ENCODE assay signal across 10 mouse cellular contexts in genomic region chr14:122453996-122454738, GRCm38 (mm10). TPM values are rescaled to one million over a fixed set of nuclear protein-coding genes. Genes with fewer than 3 reads are reported as not detected.
DNase-seq lines count a peak whose midpoint lies in the region; ATAC-seq and TF ChIP-seq lines count a peak whose summit lies in the region.
"Had no signal": no experiment of that assay in that cellular context is flagged by ENCODE, and none has a peak within 500 bp of the region (broad histone marks: within the 10 kb centered on the region; RNA-seq: fewer than 3 reads in every experiment).

No protein-coding gene starts in this region.

- H3K4me3 ChIP-seq in kidney, postnatal 0 days (replicated peaks; ENCODE audit: low read depth, low read length) = peak overlapping the region; percentile 17; the same call in 1 of the 2 replicates
- peak overlapping the region; percentile 33 for H3K4me3 ChIP-seq in embryonic facial prominence, embryonic 13.5 days
- H3K4me3 ChIP-seq in intestine, postnatal 0 days (ENCODE audit: low read depth, low read length) = peak overlapping the region; percentile 27
- H3K4me3 ChIP-seq in neural tube, embryonic 12.5 days = no peak overlapping the region

- no peaks in the 10 kb centered on the region for H3K36me3 ChIP-seq in kidney, postnatal 0 days (ENCODE audit: insufficient read depth, low read length)
- H3K36me3 ChIP-seq in embryonic facial prominence, embryonic 13.5 days = no peaks in the 10 kb centered on the region
- no peaks in the 10 kb centered on the region for H3K36me3 ChIP-seq in intestine, postnatal 0 days (ENCODE audit: control insufficient read depth, insufficient read depth)
- H3K36me3 ChIP-seq in neural tube, embryonic 12.5 days = no peaks in the 10 kb centered on the region

- no peak for DNase-seq in kidney, postnatal 0 days (ENCODE audit: low spot score)
- DNase-seq in kidney, adult 8-10 months = no peak
- no peak for DNase-seq in adrenal gland, adult 18-20 months (ENCODE audit: low spot score in 2 of 2)
- no peak for DNase-seq in right cerebral cortex, postnatal 25 days
- DNase-seq in kidney, adult 11 months = no peak

- 21% methylated on average over 12 of the region's 12 CpGs for WGBS in kidney, postnatal 0 days
- 20% methylated on average over 12 of the region's 12 CpGs for WGBS in embryonic facial prominence, embryonic 13.5 days
- WGBS in intestine, postnatal 0 days = 15% methylated on average over 12 of the region's 12 CpGs
- WGBS in neural tube, embryonic 12.5 days = 4% methylated on average over 12 of the region's 12 CpGs

- TF ChIP-seq CTCF in kidney, postnatal 0 days (IDR thresholded peaks at IDR 0.05; ENCODE audit: low read depth) = no peak
- no peak for TF ChIP-seq CTCF in intestine, postnatal 0 days (IDR thresholded peaks at IDR 0.05; ENCODE audit: low read depth)

- peak overlapping the region; percentile 44 for H3K4me2 ChIP-seq in kidney, postnatal 0 days (ENCODE audit: low read length)
- H3K4me2 ChIP-seq in embryonic facial prominence, embryonic 13.5 days = peak overlapping the region; percentile 60
- H3K4me2 ChIP-seq in intestine, postnatal 0 days (replicated peaks; ENCODE audit: low read depth) = peak overlapping the region; percentile 57
- peak overlapping the region; percentile 48 for H3K4me2 ChIP-seq in neural tube, embryonic 12.5 days (replicated peaks)

- peaks cover 68% of the 10 kb centered on the region for H3K27me3 ChIP-seq in kidney, postnatal 0 days (ENCODE audit: insufficient read depth, low read length)
- H3K27me3 ChIP-seq in embryonic facial prominence, embryonic 13.5 days = peaks cover 65% of the 10 kb centered on the region
- peaks cover 73% of the 10 kb centered on the region for H3K27me3 ChIP-seq in intestine, postnatal 0 days (replicated peaks; ENCODE audit: control insufficient read depth, insufficient read depth, low read length)
- peaks cover 43% of the 10 kb centered on the region for H3K27me3 ChIP-seq in neural tube, embryonic 12.5 days (replicated peaks)

- no peak overlapping the region for H3K9ac ChIP-seq in kidney, postnatal 0 days (ENCODE audit: low read depth, low read length)
- H3K9ac ChIP-seq in embryonic facial prominence, embryonic 13.5 days = no peak overlapping the region
- H3K9ac ChIP-seq in intestine, postnatal 0 days (ENCODE audit: low read depth, low read length) = no peak overlapping the region
- H3K9ac ChIP-seq in neural tube, embryonic 12.5 days = no peak overlapping the region

- H3K4me1 ChIP-seq in kidney, postnatal 0 days (replicated peaks; ENCODE audit: insufficient read depth, low read length) = peaks cover 10% of the 10 kb centered on the region; the same call in 1 of the 2 replicates
- H3K4me1 ChIP-seq in embryonic facial prominence, embryonic 13.5 days = peaks cover 35% of the 10 kb centered on the region
- no peaks in the 10 kb centered on the region for H3K4me1 ChIP-seq in intestine, postnatal 0 days (replicated peaks; ENCODE audit: control insufficient read depth, insufficient read depth, low read length)
- H3K4me1 ChIP-seq in neural tube, embryonic 12.5 days = peaks cover 49% of the 10 kb centered on the region

- H3K27ac ChIP-seq in kidney, postnatal 0 days = no peak overlapping the region
- no peak overlapping the region for H3K27ac ChIP-seq in embryonic facial prominence, embryonic 13.5 days
- H3K27ac ChIP-seq in intestine, postnatal 0 days (ENCODE audit: low read depth, low read length) = no peak overlapping the region
- no peak overlapping the region for H3K27ac ChIP-seq in neural tube, embryonic 12.5 days

- H3K9me3 ChIP-seq in kidney, postnatal 0 days (replicated peaks; ENCODE audit: low read length) = no peaks in the 10 kb centered on the region
- H3K9me3 ChIP-seq in embryonic facial prominence, embryonic 13.5 days = no peaks in the 10 kb centered on the region
- H3K9me3 ChIP-seq in intestine, postnatal 0 days (ENCODE audit: control insufficient read depth) = no peaks in the 10 kb centered on the region
- no peaks in the 10 kb centered on the region for H3K9me3 ChIP-seq in neural tube, embryonic 12.5 days

- no peak for ATAC-seq in kidney, postnatal 0 days (replicated peaks; ENCODE audit: low FRiP score, low read depth)
- ATAC-seq in embryonic facial prominence, embryonic 13.5 days (ENCODE audit: insufficient number of reproducible peaks, insufficient read depth, low FRiP score, low TSS enrichment, low read depth) = no peak
- ATAC-seq in intestine, postnatal 0 days = no peak
- ATAC-seq in neural tube, embryonic 12.5 days (ENCODE audit: low FRiP score, low read depth) = peak; percentile 19; the same call in 1 of the 2 replicates

RNA-seq across cellular contexts. Expression of gene Gm5089, which starts 3.3 kb away (rescaled TPM):
- polyA plus RNA-seq in kidney, postnatal 0 days (2015; fragmentation: Nextera tagmentation; extraction: Ambion mirVana) = not detected in 2 replicates
- polyA plus RNA-seq in embryonic facial prominence, embryonic 13.5 days (2015; fragmentation: Nextera tagmentation; extraction: Ambion mirVana) = 0.22 and 0.59 TPM in 2 replicates
- not detected in 2 replicates for polyA plus RNA-seq in intestine, postnatal 0 days (2015; fragmentation: Nextera tagmentation; extraction: Ambion mirVana)
- polyA plus RNA-seq in neural tube, embryonic 12.5 days (2016; fragmentation: Nextera tagmentation; extraction: Ambion mirVana) = 1.3 TPM in 2 replicates
- not detected for total RNA-seq in adrenal gland, adult 18-20 months (2021)
- total RNA-seq: common myeloid progenitor, adult 5-6 weeks had no signal

RNA-seq across cellular contexts. Expression of gene Zic5, which starts 11.3 kb away (rescaled TPM):
- polyA plus RNA-seq in kidney, postnatal 0 days (2015; fragmentation: Nextera tagmentation; extraction: Ambion mirVana) = 0.06 and 0.11 TPM in 2 replicates
- 0.20 and 0.22 TPM in 2 replicates for polyA plus RNA-seq in embryonic facial prominence, embryonic 13.5 days (2015; fragmentation: Nextera tagmentation; extraction: Ambion mirVana)
- polyA plus RNA-seq in intestine, postnatal 0 days (2015; fragmentation: Nextera tagmentation; extraction: Ambion mirVana) = not detected in 2 replicates
- polyA plus RNA-seq in neural tube, embryonic 12.5 days (2016; fragmentation: Nextera tagmentation; extraction: Ambion mirVana) = 11.3 and 14.3 TPM in 2 replicates
- total RNA-seq in adrenal gland, adult 18-20 months (2021) = not detected
- total RNA-seq: common myeloid progenitor, adult 5-6 weeks had no signal

RNA-seq across cellular contexts. Expression of gene Zic2, which starts 21.1 kb away (rescaled TPM):
- not detected in 2 replicates for polyA plus RNA-seq in kidney, postnatal 0 days (2015; fragmentation: Nextera tagmentation; extraction: Ambion mirVana)
- 0.35 and 0.48 TPM in 2 replicates for polyA plus RNA-seq in embryonic facial prominence, embryonic 13.5 days (2015; fragmentation: Nextera tagmentation; extraction: Ambion mirVana)
- polyA plus RNA-seq in intestine, postnatal 0 days (2015; fragmentation: Nextera tagmentation; extraction: Ambion mirVana) = not detected in 2 replicates
- 11.6 and 13.4 TPM in 2 replicates for polyA plus RNA-seq in neural tube, embryonic 12.5 days (2016; fragmentation: Nextera tagmentation; extraction: Ambion mirVana)
- not detected for total RNA-seq in adrenal gland, adult 18-20 months (2021)
- total RNA-seq: common myeloid progenitor, adult 5-6 weeks had no signal

RNA-seq across cellular contexts. Expression of gene Gm10837, which starts 36.2 kb away (rescaled TPM):
- polyA plus RNA-seq in kidney, postnatal 0 days (2015; fragmentation: Nextera tagmentation; extraction: Ambion mirVana) = not detected in 2 replicates
- polyA plus RNA-seq in embryonic facial prominence, embryonic 13.5 days (2015; fragmentation: Nextera tagmentation; extraction: Ambion mirVana) = not detected in 2 replicates
- not detected in 2 replicates for polyA plus RNA-seq in intestine, postnatal 0 days (2015; fragmentation: Nextera tagmentation; extraction: Ambion mirVana)
- polyA plus RNA-seq in neural tube, embryonic 12.5 days (2016; fragmentation: Nextera tagmentation; extraction: Ambion mirVana) = 0.57 and 0.68 TPM in 2 replicates
- total RNA-seq in adrenal gland, adult 18-20 months (2021) = not detected
- total RNA-seq: common myeloid progenitor, adult 5-6 weeks; layer of hippocampus, postnatal 36 days had no signal

Comparison
In these comparisons a context has a peak if more than half of its experiments do, and no peak if none do; other contexts are left out.
1. RNA of gene Zic5, which starts 11.3 kb away (polyA plus RNA-seq): 11.3 to 14.3 TPM in neural tube, embryonic 12.5 days; 0.20 to 0.22 TPM in embryonic facial prominence, embryonic 13.5 days, 0.06 to 0.11 TPM in kidney, postnatal 0 days and not detected in intestine, postnatal 0 days; every median in the first group is over 10 times any median in the second.
2. Peak in every context shown above with its lines, with median percentiles within 50 percentile points of each other: H3K4me2 ChIP-seq.